Mouse (Mus musculus) spleen, adult 2 months (tissue): ENCODE measurements around the gene Pin1rt1.

Experiments used
- CTCF ChIP-seq: fragments of 200-500 bp; IDR thresholded peaks from 2 replicates; pipeline ENCODE4 v1.5.1; 2011; ENCODE audit warnings: mild to moderate bottlenecking, inconsistent platforms; ENCODE audit not compliant: insufficient read depth, insufficient read length, insufficient replicate concordance; ENCODE audit errors: extremely low read depth
- POLR2A ChIP-seq: fragments of 200-500 bp; IDR thresholded peaks from 2 replicates; pipeline ENCODE4 v1.6.1; 2011; ENCODE audit warnings: low read depth, low read length, inconsistent platforms

DNA sequence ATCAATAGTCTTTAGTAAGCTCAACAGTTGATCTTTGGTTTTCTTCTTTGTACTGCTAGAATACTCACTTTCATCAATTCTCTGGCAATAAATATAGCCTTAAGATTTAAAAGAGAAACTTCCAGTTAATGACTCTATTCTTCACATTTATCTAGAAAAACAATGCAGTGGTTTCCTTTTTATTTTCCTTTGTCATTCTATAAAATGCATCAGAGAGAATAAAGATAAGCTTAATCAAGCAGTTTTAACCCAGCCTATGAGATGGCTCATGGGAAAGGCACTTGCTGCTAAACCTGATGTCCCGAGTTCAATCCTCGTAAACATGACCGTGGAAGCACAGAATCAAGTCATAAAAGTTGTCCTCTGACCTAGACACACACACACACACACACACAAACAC lies 5.8 kb upstream of the Pin1rt1 start:
- TF ChIP-seq CTCF: no peak
- no peak for TF ChIP-seq POLR2A
